Mouse (Mus musculus) c-Kit-negative CD71-positive TER-119-positive erythroid progenitor cells, embryonic 14.5 days (primary cell): ENCODE data around the gene Ethe1.

ENCODE experiments used
- DNase-seq: peaks from one replicate; pipeline ENCODE4 v3.0.0-alpha.2; 2013; ENCODE audit warnings: low read depth, low spot score

Gene Ethe1

DNA sequence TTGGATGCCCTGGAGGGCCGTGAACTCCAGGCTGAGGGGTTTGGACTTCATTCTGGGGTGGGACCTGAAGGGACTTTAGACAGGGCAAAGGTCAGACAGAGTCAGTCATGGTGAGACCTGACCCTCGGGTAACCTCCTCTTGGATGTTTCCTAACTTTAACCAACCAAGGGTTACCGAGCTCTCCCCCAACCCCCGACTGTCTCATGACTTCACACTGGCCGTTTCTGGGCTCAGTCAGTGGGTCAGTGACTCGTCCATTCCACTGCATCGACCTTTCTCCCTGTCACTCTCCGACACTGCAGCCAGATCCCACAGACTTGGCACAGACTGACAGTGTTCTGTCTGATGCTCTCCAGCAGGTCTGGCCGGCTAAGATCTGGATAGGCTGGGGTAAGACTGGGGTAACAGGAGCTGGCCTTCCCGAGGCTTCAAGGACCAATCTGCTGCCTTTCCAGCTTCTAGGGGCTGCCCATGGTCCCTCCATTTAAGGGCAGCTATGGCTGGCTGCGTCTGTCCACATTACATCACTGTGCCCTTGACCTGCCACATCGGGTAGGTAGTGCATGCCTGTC lies 13.0 kb upstream of the Ethe1 start:
- no peak for DNase-seq

DNA sequence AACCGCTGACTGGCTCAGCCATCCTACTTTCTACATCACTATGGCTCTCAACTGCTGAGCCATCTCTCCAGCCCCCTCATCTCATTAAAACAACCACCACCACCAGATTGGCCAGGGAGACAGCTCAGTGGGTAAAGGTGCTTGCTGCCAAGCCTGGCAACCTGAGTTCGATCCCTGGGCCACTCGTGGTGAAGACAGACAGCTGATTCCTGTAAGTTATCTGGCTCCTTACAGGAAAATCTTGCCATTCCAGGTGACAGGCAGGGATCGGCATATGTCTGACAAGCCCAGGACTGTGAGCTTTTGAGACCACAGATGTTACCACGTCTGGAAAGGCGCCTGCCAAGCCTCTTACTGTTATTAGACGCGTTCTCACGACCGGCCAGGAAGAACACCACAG lies 9.5 kb upstream of the Ethe1 start:
- DNase-seq: no peak

DNA sequence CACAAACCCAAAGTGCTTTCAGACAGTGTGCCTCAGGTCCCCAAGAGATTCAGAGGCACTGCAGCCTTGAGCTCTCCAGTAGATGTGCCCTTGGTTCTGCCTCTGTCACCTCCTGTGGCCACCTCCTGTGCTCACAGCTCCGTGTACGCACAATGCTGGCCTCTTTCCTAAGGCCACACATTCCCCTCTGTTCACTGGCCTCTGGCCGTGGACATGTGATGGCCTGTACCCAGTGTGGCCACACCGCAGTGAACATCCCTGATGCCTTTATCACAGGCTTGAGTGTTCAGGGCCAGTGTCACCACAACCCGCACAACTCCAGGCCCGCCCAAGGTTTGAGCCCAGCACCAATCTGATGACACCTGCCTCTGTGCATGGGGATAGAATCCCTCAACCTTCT lies 2.5 kb upstream of the Ethe1 start:
- no peak for DNase-seq

DNA sequence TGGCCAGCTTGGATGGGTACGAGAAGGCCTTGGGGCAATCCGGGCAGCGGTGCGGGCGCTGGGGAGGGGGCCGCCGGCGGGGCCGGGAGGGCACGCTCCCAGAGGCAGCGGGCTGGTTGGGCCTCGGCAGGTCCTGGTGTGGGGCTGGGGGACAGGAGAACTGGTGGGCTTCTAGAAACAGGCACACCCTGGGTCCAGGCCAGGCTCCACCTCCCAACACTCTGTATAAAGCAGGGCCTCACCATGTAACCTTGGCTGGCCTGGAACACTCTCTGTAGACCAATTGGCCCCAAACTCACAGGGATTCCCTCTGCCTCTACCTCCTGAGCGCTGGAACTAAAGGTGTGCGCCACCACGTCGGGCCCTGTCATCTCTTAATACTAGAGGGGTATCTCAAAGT lies 1.3 kb upstream of the Ethe1 start:
- DNase-seq: no peak

DNA sequence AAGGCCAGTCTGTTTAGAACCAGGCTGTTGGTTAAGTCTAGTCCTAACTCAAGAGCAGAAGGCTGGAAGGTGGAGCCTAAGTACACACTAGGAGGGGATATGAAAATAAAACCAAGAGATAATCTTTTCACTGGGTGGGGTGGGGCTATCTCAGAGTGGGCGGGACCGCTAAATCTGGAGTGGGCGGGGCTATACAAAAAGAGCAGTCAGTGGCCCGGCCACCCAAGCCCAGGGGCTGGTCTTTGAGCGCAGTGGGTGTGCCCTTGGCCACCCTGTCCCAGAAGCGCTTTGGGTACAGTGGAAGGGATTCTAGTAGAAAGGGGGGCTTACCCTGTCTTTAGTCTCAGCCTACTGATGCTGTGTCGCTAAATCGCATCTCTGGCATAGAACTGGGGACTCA lies 515 bp upstream of the Ethe1 start:
- no peak for DNase-seq

DNA sequence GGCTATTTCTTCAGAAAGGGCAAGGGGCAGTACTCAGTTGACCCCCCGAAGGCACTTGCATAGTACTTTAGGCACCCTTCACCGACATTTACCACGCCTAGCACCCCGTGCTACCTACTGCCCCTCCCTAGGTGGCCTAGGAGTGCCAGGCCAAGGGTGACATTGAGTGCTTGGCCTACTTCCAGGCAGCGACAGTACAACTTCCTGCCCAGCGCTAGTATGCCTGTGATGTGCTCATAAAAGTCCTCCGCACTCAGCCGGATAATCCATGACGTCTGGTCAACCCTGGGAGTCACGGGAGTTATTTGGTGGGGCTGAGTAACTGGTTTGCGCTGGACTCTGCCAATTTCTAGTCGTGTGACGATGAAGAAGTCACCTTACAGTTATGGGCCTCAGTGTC lies 993 bp downstream of the Ethe1 start:
- DNase-seq: no peak

DNA sequence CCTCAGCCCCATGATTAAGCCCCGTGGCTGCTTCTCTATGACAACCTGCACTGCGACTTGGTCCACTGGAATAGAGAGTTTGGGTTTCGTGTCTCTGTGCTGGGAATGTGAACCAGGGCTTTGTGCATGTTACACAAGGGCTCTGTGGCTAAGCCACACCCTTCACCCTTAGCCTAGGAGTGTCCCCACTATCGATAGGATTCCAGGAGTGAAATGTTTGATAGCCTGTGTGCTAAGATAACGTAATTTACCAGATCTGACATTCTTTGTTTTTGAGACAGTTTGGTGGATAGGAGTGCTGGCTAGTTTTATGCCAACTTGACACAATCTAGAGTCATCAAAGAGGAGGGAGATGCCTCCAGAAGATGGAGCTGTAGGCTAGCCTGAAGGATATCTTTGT lies 4.4 kb downstream of the Ethe1 start:
- DNase-seq: no peak

DNA sequence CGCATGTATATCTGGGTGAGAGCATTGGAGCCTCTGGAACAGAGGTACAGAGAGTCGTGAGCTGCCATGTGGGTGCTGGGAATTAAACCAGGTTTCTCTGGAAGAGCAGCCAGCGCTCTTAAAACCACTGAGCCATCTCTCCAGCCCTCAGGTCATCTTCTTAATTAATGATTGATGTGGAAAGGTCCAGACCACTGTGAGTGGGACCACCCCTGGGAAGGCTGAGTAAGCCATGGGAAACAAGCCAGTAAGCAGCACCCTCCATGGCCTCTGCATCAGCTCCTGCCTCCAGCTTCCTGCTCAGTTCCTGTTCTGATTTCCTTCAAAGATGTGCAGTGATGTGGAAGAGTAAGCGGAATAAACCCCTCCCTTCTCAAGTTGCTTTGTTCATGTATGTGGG lies 4.8 kb downstream of the Ethe1 start:
- DNase-seq: no peak

DNA sequence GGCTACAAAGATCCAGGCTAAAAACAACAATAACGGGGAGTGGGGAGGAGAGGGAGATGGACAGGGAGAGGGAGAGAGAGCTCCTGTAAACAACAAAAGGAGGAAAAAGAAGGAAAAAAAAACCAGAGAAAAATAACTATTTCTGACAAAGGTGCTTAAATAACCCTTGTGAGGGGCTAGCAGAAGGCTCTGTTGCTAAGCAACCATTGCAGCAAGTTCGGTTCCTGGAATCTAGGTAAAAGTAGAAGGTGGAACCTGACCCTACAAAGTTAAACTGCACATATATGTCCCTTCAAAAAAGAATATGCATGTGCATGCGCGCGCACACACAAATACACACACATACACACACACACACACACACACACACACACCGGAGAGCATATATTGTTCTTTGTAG lies 5.4 kb downstream of the Ethe1 start:
- DNase-seq: no peak

DNA sequence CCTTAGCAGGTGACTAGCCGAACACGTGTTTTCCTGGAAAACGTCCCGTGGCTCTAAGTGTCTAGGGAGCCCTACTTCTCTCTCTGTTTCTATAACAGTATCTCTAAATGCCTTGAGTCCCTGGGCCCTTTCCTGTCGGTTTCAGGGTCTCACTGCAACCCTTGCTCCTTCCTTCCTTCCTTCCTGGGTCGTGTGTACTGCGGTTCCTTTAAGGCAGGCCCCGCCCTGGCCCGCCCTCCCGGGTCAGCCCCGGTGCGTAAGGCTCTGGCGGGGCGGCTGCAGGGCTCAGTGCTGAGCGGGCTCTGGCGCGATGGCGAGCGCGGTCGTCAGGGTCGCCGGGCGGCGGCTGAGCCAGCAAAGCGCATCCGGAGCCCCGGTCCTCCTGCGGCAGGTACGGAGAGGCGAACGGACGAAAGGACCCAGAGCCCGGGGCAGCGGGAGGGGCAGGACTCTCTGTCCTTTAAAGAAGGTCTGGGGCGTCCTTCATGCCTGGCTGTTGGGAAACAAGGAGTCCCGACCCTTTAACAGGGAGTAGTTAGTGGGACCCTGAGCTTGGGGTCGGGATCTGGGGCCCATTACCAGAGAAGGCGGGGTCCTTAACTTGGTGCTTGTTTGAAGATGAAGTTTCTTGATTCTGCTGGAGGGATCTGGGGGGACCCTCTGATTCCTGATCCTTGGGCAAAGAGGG lies 6.4 kb downstream of the Ethe1 start:
- peak; percentile 36 for DNase-seq

DNA sequence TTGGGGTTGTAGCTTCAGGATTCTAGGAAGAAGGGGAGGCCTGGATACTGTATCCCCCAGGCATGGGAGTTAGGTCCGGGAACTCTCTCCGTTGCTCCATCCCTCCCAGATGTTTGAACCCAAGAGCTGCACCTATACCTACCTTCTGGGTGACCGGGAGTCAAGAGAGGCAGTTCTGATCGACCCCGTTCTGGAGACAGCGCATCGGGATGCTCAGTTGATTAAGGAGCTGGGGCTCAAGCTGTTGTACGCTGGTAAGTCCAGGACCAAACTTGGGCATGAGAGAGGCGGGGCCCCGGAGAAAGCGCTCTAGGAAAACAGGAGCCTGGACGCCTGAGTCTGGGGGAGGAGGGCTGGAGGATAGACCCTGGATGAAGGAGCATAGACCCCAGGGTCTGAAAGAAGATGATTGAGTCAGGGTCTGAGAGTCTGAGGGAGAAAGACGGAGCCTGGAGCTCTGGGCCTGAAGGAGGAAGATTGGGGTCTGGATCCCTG lies 7.0 kb downstream of the Ethe1 start:
- DNase-seq: no peak

DNA sequence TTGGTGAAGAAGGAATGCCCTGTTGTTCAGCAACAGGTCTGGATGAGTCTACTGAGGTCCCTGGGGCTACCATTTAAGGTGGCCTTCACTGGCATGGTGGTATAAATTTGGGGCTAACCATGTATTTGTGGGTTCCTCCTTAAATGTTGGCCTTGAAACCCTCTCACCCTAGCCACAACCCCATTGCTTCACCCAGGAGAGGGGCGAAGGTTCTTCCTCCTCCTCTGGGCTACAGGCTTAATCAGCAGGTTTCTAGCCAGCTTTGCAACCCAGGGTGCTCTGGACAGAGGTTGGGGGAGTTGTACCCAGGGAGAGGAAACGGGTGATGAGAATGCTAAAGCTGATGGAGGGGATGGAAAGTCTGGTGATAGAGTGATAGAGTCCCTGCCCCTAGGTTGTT lies 8.1 kb downstream of the Ethe1 start:
- DNase-seq: no peak

DNA sequence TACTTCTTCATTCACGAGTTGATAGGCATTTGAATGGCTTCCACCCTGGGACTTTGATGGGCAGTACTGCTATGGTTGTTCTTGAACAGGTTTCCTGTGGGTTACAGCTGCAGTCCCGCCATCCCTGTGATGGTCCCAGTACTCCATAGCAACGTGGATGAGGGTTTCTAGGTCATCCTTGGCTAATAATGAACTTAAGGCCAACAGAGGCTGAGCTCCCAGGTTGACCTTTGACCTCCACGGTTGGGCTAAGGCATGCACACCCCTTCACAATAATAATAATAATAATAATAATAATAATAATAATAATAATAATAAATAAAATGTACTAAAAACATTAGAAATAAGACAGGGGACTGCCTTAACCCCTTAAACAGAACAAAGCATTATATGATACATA lies 10.8 kb downstream of the Ethe1 start:
- DNase-seq: no peak

DNA sequence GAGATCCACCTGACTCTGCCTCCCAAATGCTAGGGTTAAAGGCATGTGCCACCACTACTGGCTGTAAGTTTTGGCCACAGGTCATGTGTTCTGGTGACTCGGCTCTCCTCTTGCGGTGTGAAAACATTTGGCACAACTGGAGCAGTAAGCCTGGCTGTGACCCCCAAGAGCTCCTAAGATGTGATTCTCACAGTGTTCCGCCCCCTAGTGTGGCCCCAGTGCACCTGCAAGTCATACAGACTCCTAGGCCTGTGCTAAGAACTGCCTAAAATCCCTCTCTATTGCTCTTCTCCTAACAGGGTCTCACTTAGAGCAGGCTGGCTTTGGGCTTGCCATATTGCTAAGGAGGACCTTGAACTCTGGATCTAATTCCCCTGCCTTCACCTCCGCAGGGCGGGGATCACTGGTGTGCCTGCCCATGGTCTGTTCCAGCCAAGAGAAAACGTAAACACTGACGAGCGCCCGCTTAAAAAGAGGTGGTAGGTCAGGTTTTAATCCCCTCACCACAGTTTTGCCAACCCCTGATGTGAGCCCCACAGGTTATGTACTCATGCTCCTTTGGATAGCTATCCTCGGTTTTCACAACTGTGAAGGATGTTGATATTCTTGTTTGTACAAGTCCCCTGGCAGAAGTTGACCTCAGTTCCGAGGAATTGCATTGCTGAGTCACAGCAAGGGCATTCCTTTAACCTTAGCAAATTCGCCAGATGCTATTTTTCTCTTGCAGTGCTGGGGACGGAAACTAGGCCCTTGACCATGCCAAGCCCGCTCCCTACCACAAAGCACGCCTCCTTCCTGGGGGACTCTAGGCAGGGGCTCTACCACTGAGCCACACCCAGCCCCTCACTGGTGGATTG lies 12.1 kb downstream of the Ethe1 start:
- no peak for DNase-seq

DNA sequence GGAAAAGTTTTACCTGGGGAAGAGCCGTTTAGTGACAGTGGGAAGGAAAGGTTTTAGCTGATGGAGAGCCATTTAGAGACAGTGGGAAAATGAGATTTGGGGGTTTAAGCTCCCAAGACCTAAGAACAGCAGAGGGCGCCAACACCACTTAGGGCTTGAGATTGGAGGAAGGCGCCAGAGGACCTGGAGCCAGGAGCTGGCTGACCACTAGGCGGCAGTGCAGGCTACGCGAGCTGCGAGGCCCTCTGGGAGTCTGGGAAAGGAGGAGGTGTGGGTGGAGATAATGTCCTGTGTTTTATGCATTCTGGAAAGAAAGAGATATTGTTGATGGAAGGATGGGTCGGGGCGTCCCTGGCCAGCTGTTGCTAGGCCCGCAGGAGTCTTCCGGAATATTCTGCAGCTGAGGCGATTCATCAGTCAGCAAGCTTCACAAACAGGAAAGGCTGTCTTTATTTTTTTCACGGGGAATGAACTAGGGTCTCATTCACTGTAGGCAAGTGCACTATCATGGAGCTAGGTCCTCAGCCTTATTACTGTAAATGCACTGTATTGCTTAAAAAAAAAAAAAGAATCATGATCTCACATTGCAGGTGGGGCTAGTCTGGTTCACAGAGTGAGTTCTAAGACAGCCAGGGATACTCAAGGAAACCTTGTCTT lies 13.7 kb downstream of the Ethe1 start:
- peak; percentile 75 for DNase-seq

DNA sequence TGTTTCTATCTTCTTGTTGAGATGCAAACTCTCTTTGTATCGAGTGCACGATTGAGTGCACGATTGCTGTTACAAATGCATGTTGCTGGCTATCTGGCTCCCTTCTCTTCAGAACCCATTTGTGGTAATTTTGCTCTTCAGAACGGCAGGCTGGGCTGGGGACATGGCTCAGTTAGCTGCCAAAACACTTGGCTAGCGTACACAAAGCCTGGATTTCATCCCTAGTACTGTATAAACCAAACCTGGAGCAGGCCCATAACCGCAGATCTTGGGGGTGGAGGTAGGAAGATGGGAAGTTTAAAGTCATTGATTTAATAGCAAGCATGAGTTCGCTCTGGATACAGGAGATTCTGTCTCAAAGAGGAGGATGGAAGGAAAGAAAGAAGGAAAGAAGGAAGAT lies 18.2 kb downstream of the Ethe1 start:
- DNase-seq: no peak

DNA sequence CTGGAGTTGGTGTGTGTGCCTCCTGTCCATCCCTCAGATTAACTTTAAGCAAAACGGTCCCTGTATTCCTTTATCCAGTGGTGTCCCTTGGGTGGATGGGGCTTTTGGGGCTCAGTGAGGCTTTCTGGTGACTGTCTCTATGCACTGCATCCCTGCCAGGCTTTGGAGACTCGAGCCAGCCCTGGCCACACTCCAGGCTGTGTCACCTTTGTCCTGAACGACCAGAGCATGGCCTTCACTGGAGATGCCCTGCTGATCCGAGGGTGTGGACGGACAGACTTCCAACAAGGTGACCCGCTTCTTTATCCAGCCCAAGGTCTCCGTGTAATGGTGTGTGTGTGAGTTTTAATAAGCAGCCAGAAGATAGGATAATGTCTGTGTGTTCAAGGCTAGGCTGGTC lies 18.7 kb downstream of the Ethe1 start:
- DNase-seq: no peak

DNA sequence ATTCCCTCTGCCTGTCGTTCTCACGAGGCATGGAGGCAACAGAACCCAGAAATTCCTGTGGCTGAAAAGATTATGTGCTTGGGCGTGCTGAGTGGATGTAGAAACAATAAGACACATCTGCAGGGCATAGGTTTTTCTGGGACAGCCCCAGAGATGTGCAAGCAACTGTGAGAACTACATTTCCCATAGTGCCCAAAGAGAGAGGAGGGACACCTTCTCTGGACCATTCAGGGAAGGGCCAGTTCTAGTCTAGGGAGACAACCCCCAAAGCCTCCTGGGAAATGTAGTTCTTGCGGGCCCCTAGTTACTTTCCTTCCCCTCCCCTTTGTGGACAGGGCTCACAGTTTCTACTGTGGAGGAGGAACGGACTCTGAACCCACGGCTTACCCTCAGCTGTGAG lies 20.7 kb downstream of the Ethe1 start:
- no peak for DNase-seq

DNA sequence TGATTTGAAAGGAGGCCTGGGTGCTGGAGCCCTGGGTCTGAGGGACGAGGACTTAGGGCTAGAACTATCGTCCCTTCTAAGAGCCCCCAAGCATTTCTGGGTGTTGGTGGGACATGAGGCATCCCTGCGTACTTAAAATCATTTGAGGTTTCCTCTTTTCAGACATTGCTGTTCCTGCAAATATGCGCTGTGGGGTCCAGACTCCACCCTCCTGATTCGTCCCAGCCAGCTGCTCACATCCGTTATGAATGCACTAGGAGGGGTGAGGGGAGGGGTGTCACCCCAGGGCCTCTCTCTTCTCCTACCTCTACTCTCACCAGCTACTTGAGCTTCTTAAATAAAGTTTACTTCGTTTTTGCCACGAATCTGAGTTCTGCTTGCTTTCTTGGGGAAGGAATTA lies 21.2 kb downstream of the Ethe1 start:
- no peak for DNase-seq

DNA sequence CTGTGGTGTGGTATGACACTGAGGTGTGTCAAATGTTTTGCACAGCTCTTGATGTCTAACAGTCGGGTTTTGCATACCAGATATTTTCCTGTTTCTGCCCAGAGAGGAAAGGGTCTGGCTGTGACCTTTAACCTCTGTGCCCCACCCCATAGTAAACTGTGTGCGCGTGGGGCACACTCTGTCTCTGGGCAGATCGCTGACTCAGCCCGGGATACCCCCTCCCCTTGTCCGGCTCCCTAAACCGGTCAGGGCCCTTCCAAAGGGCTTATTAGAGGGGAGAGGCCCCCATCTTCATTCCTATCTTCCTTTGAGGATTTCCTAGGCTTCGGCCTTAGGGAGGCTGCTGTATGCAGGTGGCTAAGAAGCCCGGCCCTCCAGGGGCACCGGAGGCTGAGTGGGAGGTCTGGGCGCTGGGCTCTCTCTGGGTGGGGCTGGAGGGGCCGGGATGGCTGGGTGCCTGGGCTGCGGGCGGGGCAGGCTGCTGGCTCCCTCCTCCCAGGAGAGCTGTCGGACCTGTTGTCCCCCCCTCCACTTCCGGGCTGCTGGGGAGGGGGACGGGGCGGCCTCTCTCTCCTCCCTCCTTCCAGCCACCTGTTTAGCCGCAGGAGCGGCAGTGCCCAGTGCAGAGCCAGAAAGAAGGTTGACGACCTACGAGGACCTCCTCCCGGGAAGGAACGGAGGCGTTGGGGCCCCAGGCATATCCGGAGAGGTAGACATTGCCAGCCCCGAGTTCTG lies 23.0 kb downstream of the Ethe1 start, which contains the start of gene Phldb3:
Gene Phldb3 (plus strand): TSS at position 620 of the 735 bp plus-strand sequence.
- no peak for DNase-seq

DNA sequence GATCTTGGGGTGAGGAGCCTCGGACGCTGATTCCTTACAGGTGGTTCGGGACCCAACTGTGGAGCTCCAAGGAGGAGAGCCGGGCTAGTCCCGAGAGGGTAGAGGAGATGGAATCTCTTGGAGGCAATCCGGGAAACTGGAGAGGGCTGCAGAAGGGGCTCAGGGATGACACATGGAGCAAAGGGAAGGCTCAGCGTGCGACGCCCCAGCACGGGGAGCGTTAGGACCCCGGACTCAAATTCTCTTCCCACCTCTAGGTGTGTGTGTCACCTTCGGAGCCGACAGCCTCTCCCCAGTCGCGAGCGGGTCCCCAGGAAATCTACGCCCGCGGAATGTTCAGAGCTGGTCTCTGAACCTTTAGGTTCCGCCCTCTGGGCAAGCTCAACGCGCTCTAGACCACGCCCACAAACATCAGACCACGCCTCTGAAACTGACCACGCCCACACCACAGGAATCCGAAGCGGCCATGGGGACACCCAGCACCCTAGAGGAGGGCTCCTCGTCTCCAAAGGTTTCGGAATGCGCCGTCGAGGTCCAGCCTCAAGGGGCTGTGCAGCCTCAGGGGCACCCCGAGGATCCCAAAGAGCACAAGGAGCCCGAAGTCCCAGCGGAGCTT lies 23.6 kb downstream of the Ethe1 start:
- DNase-seq: peak; percentile 84
